Mouse (Mus musculus) lung, embryonic 16.5 days (tissue): Measurements from ENCODE around the gene Ifnz. TPM values are rescaled to one million over a fixed set of nuclear protein-coding genes. Genes with fewer than 3 reads are reported as not detected.
A peak's percentile ranks its signal among the peaks of the same experiment; 100 is the strongest.
"Not testable (repeated sequence)": the region's sequence is repeated elsewhere in the genome, so short reads cannot be mapped to it uniquely, and the experiment has no call there.

Source experiments
- ATAC-seq: fragments of 200-750 bp; cut with Nextera tagmentation; 2 replicates; pipeline ENCODE4 v1.8.0; 2017; ENCODE audit warnings: low read depth, mild to moderate bottlenecking, moderate library complexity
- H3K27ac ChIP-seq: fragments of 300-500 bp; sonication (generic); 2 replicates; pipeline ENCODE4 v1.5.1; 2014; ENCODE audit warnings: mild to moderate bottlenecking, control low read depth, low read length
- H3K27me3 ChIP-seq: fragments of 300-500 bp; sonication (generic); 2 replicates; pipeline ENCODE4 v1.6.1; 2014; ENCODE audit warnings: low read depth, low read length, mixed read lengths; ENCODE audit not compliant: control insufficient read depth, insufficient read depth
- H3K36me3 ChIP-seq: fragments of 300-500 bp; sonication (generic); 2 replicates; pipeline ENCODE4 v1.6.1; 2014; ENCODE audit warnings: low read length; ENCODE audit not compliant: control insufficient read depth, insufficient read depth
- H3K4me1 ChIP-seq: fragments of 300-500 bp; sonication (generic); replicated peaks from 2 replicates; pipeline ENCODE4 v1.6.1; 2014; ENCODE audit warnings: low read length, mixed read lengths; ENCODE audit not compliant: control insufficient read depth, insufficient read depth
- H3K4me2 ChIP-seq: fragments of 300-500 bp; sonication (generic); 2 replicates; pipeline ENCODE4 v1.6.1; 2014; ENCODE audit warnings: low read depth, low read length, control low read depth
- H3K4me3 ChIP-seq: fragments of 300-500 bp; sonication (generic); 2 replicates; pipeline ENCODE4 v1.5.1; 2014; ENCODE audit warnings: mild to moderate bottlenecking, low read length, control low read depth
- H3K9ac ChIP-seq: fragments of 300-500 bp; sonication (generic); 2 replicates; pipeline ENCODE4 v1.6.1; 2014; ENCODE audit warnings: low read length, control low read depth
- H3K9me3 ChIP-seq: fragments of 300-500 bp; sonication (generic); 2 replicates; pipeline ENCODE4 v1.6.1; 2016; ENCODE audit warnings: low read length; ENCODE audit not compliant: control insufficient read depth
- WGBS: fragments of 180-500 bp; shearing (Covaris S2); extraction: QIAGEN DNeasy Blood & Tissue Kit; methylation state at CpG from one replicate; pipeline ENCODE4 v1.1.7; 2014; 5-methylcytosine and 5-hydroxymethylcytosine counted together
- polyA plus RNA-seq: library from polyadenylated mRNA; unstranded; fragments of >200 nt; fragmentation: Nextera tagmentation; extraction: Ambion mirVana; gene quantifications from 2 replicates; pipeline ENCODE4 v1.2.1, GENCODE M21; 2015

Gene Ifnz
- polyA plus RNA-seq, 1 experiment from 2014 or later: 0.34 TPM

- ATAC-seq, H3K9me3 ChIP-seq, H3K9ac ChIP-seq, H3K36me3 ChIP-seq, H3K4me2 ChIP-seq, H3K4me1 ChIP-seq, H3K4me3 ChIP-seq, H3K27ac ChIP-seq, H3K27me3 ChIP-seq: not testable (repeated sequence)
- WGBS: no CpG with 5 or more reads among the region's 29 CpGs
These were observed 2.4 kb upstream of the Ifnz start, which contains the start of gene Gm13272 for GRCm38 (mm10) chr4:88779550-88779949. Gene Gm13272 (plus strand): TSS chr4:88779850.

GRCm38 (mm10) chr4:88780320-88780719 lies 1.6 kb upstream of the Ifnz start:
- ATAC-seq, H3K4me2 ChIP-seq, H3K4me3 ChIP-seq, H3K4me1 ChIP-seq, H3K9ac ChIP-seq, H3K27me3 ChIP-seq, H3K36me3 ChIP-seq, H3K27ac ChIP-seq, H3K9me3 ChIP-seq: not testable (repeated sequence)
- WGBS: 42% methylated on average over 12 of the region's 18 CpGs

- H3K4me1 ChIP-seq, H3K27me3 ChIP-seq, H3K9me3 ChIP-seq, H3K36me3 ChIP-seq, ATAC-seq, H3K9ac ChIP-seq: not testable (repeated sequence)
- H3K4me3 ChIP-seq: peak overlapping the region; percentile 37
- H3K4me2 ChIP-seq: 0 out of 2 replicates have a peak overlapping the region, but pooled peaks have one; percentile 22
- H3K27ac ChIP-seq: peak overlapping the region; percentile 57; the same call in 1 of the 2 replicates
- 0% methylated on average over 3 of the region's 31 CpGs for WGBS
These were observed 404 bp downstream of the Ifnz start for GRCm38 (mm10) chr4:88782335-88782734.

GRCm38 (mm10) chr4:88785409-88785808 lies 3.5 kb downstream of the Ifnz start, which contains the start of gene Gm13276:
Gene Gm13276 (plus strand): TSS chr4:88785709.
- no CpG with 5 or more reads among the region's 27 CpGs for WGBS

GRCm38 (mm10) chr4:88788402-88788801 lies 6.5 kb downstream of the Ifnz start, which contains the start of gene Gm13277:
Gene Gm13277 (plus strand): TSS chr4:88788632.
- not testable (repeated sequence) for H3K27ac ChIP-seq, H3K9ac ChIP-seq, H3K4me1 ChIP-seq, H3K4me3 ChIP-seq, H3K27me3 ChIP-seq, H3K36me3 ChIP-seq, ATAC-seq, H3K9me3 ChIP-seq, H3K4me2 ChIP-seq
- WGBS: 0% methylated on average over 2 of the region's 28 CpGs

More at GRCm38 (mm10) chr4:88785409-88785808, 3.5 kb downstream of the Ifnz start, which contains the start of gene Gm13276:
- H3K9ac ChIP-seq, H3K4me2 ChIP-seq, H3K36me3 ChIP-seq, H3K27ac ChIP-seq, H3K4me1 ChIP-seq, H3K27me3 ChIP-seq, H3K4me3 ChIP-seq, ATAC-seq, H3K9me3 ChIP-seq: not testable (repeated sequence)

GRCm38 (mm10) chr4:88791250-88791649 lies 9.3 kb downstream of the Ifnz start, which contains the start of gene Gm13278:
Gene Gm13278 (plus strand): TSS chr4:88791550.
- not testable (repeated sequence) for H3K4me2 ChIP-seq, H3K36me3 ChIP-seq, ATAC-seq, H3K4me1 ChIP-seq, H3K9me3 ChIP-seq, H3K9ac ChIP-seq, H3K27me3 ChIP-seq, H3K27ac ChIP-seq, H3K4me3 ChIP-seq
- no CpG with 5 or more reads among the region's 28 CpGs for WGBS

- not testable (repeated sequence) for H3K27me3 ChIP-seq, H3K9me3 ChIP-seq, H3K27ac ChIP-seq, H3K36me3 ChIP-seq, H3K4me2 ChIP-seq, H3K4me1 ChIP-seq, H3K4me3 ChIP-seq, ATAC-seq, H3K9ac ChIP-seq
- WGBS: 0% methylated on average over 8 of the region's 52 CpGs
These were observed 12.2 kb downstream of the Ifnz start, which contains the start of gene Gm13275 for GRCm38 (mm10) chr4:88793936-88794675. Gene Gm13275 (plus strand): TSS chr4:88794487.

- H3K36me3 ChIP-seq, H3K27me3 ChIP-seq, H3K9me3 ChIP-seq, H3K4me1 ChIP-seq, H3K4me2 ChIP-seq, H3K9ac ChIP-seq, H3K4me3 ChIP-seq, ATAC-seq, H3K27ac ChIP-seq: not testable (repeated sequence)
- no CpG with 5 or more reads among the region's 28 CpGs for WGBS
These were observed 15.2 kb downstream of the Ifnz start, which contains the start of gene Gm13279 for GRCm38 (mm10) chr4:88797097-88797496. Gene Gm13279 (plus strand): TSS chr4:88797397.

GRCm38 (mm10) chr4:88799365-88799764 lies 17.4 kb downstream of the Ifnz start, which contains the start of gene Gm13285:
Gene Gm13285 (plus strand): TSS chr4:88799665.
- H3K4me3 ChIP-seq, H3K36me3 ChIP-seq, H3K9me3 ChIP-seq, H3K27ac ChIP-seq, H3K27me3 ChIP-seq, H3K4me1 ChIP-seq, ATAC-seq, H3K9ac ChIP-seq, H3K4me2 ChIP-seq: not testable (repeated sequence)
- WGBS: 6% methylated on average over 2 of the region's 7 CpGs
